ENCODE assay signal across 8 mouse cellular contexts in genomic region chr7:98359951-98360620, GRCm38 (mm10). TPM values are rescaled to one million over a fixed set of nuclear protein-coding genes. Genes with fewer than 3 reads are reported as not detected.
DNase-seq lines count a peak whose midpoint lies in the region; ATAC-seq lines count a peak whose summit lies in the region.

No protein-coding gene starts in this region.

- peak overlapping the region; percentile 88 for H3K4me2 ChIP-seq in embryonic facial prominence, embryonic 12.5 days (replicated peaks)
- H3K4me2 ChIP-seq in stomach, embryonic 14.5 days (replicated peaks; ENCODE audit: low read depth, low read length): peak overlapping the region; percentile 89

- no peaks in the 10 kb centered on the region for H3K27me3 ChIP-seq in embryonic facial prominence, embryonic 12.5 days
- H3K27me3 ChIP-seq in heart, embryonic 10.5 days (ENCODE audit: insufficient read depth, poor library complexity, severe bottlenecking): no peaks in the 10 kb centered on the region
- H3K27me3 ChIP-seq in stomach, embryonic 14.5 days (ENCODE audit: control insufficient read depth, insufficient read depth, low read length): no peaks in the 10 kb centered on the region

- under 1% methylated on average over 33 of the region's 33 CpGs for WGBS in embryonic facial prominence, embryonic 12.5 days
- WGBS in heart, embryonic 10.5 days: under 1% methylated on average over 33 of the region's 33 CpGs
- WGBS in stomach, embryonic 14.5 days: 1% methylated on average over 33 of the region's 33 CpGs

- DNase-seq in 3134 (ENCODE audit: extremely low read depth, insufficient read length, low spot score) (peak; percentile 84), NIH3T3 (ENCODE audit: low read depth) (peak; percentile 64)
- peak; percentile 90 for DNase-seq in heart, embryonic 10.5 days (ENCODE audit: low spot score)
- DNase-seq in kidney, adult 9 months: peak; percentile 74
- DNase-seq in lung, postnatal 14 days: peak; percentile 37
- DNase-seq in left cerebral cortex, postnatal 14 days (ENCODE audit: low spot score in 2 of 2): no peak

- H3K4me1 ChIP-seq in embryonic facial prominence, embryonic 12.5 days: peaks cover 55% of the 10 kb centered on the region
- H3K4me1 ChIP-seq in heart, embryonic 10.5 days: peaks cover 58% of the 10 kb centered on the region
- peaks cover 39% of the 10 kb centered on the region for H3K4me1 ChIP-seq in stomach, embryonic 14.5 days (ENCODE audit: control insufficient read depth, insufficient read depth, low read length)

- H3K36me3 ChIP-seq in embryonic facial prominence, embryonic 12.5 days: peaks cover 6% of the 10 kb centered on the region; the same call in 1 of the 2 replicates
- H3K36me3 ChIP-seq in heart, embryonic 10.5 days: no peaks in the 10 kb centered on the region
- no peaks in the 10 kb centered on the region for H3K36me3 ChIP-seq in stomach, embryonic 14.5 days (ENCODE audit: control insufficient read depth, insufficient read depth, low read length)

- no peaks in the 10 kb centered on the region for H3K9me3 ChIP-seq in embryonic facial prominence, embryonic 12.5 days
- 0 out of 2 replicates have a peak, but pooled peaks cover 4% of the 10 kb centered on the region for H3K9me3 ChIP-seq in heart, embryonic 10.5 days
- H3K9me3 ChIP-seq in stomach, embryonic 14.5 days (ENCODE audit: control insufficient read depth, low read depth, low read length): no peaks in the 10 kb centered on the region; the same call in 1 of the 2 replicates

- H3K4me3 ChIP-seq in embryonic facial prominence, embryonic 12.5 days: peak overlapping the region; percentile 71
- H3K4me3 ChIP-seq in heart, embryonic 10.5 days: peak overlapping the region; percentile 82
- peak overlapping the region; percentile 74 for H3K4me3 ChIP-seq in stomach, embryonic 14.5 days (ENCODE audit: low read depth, low read length)

- H3K9ac ChIP-seq in embryonic facial prominence, embryonic 12.5 days: peak overlapping the region; percentile 77
- peak overlapping the region; percentile 69 for H3K9ac ChIP-seq in stomach, embryonic 14.5 days (replicated peaks; ENCODE audit: low read depth, low read length)

- ATAC-seq in embryonic facial prominence, embryonic 12.5 days (ENCODE audit: insufficient number of reproducible peaks, insufficient read depth, low FRiP score, low TSS enrichment): peak; percentile 41
- ATAC-seq in stomach, embryonic 14.5 days (ENCODE audit: insufficient number of reproducible peaks, insufficient read depth, low FRiP score, low read depth): peak; percentile 43; the same call in 1 of the 2 replicates

- peak overlapping the region; percentile 85 for H3K27ac ChIP-seq in embryonic facial prominence, embryonic 12.5 days
- H3K27ac ChIP-seq in heart, embryonic 10.5 days: peak overlapping the region; percentile 89
- peak overlapping the region; percentile 91 for H3K27ac ChIP-seq in stomach, embryonic 14.5 days (ENCODE audit: low read length)

- intact Hi-C loops in left cerebral cortex, postnatal 14 days (cut with DNase I): loop anchor here (10.0 kb wide), 1 partner anchor 225 kb away; no protein-coding TSS in a partner anchor

RNA-seq across cellular contexts. Expression of gene Tsku, which starts 1.0 kb away (rescaled TPM):
- 15.9 and 16.3 TPM in 2 replicates for polyA plus RNA-seq in embryonic facial prominence, embryonic 12.5 days (2016; fragmentation: Nextera tagmentation; extraction: Ambion mirVana)
- 5.6 and 5.7 TPM in 2 replicates for polyA plus RNA-seq in heart, embryonic 10.5 days (2016; fragmentation: Nextera tagmentation; extraction: Ambion mirVana)
- polyA plus RNA-seq in stomach, embryonic 14.5 days (2014; fragmentation: Nextera tagmentation; extraction: Ambion mirVana): 18.4 and 19.1 TPM in 2 replicates
- total RNA-seq in left cerebral cortex, postnatal 14 days (2021): 1 to 10 TPM; 4.4 to 4.5 TPM

RNA-seq across cellular contexts. Expression of gene Acer3, which starts 39.1 kb away (rescaled TPM):
- 23.0 and 24.1 TPM in 2 replicates for polyA plus RNA-seq in embryonic facial prominence, embryonic 12.5 days (2016; fragmentation: Nextera tagmentation; extraction: Ambion mirVana)
- polyA plus RNA-seq in heart, embryonic 10.5 days (2016; fragmentation: Nextera tagmentation; extraction: Ambion mirVana): 25.7 and 32.7 TPM in 2 replicates
- polyA plus RNA-seq in stomach, embryonic 14.5 days (2014; fragmentation: Nextera tagmentation; extraction: Ambion mirVana): 22.9 and 25.6 TPM in 2 replicates
- 10 to 100 TPM; 17.2 to 17.5 TPM for total RNA-seq in left cerebral cortex, postnatal 14 days (2021)

Comparison
In these comparisons a context has a peak if more than half of its experiments do, and no peak if none do; other contexts are left out.
1. DNase-seq: peak in 3134 (single experiment), NIH3T3 (single experiment), heart, embryonic 10.5 days (single experiment), kidney, adult 9 months (single experiment) and lung, postnatal 14 days (single experiment); none in left cerebral cortex, postnatal 14 days (0 of 2).
2. Peak in every context shown above with its lines, with median percentiles within 50 percentile points of each other: H3K27ac ChIP-seq and H3K4me3 ChIP-seq.